Mouse (Mus musculus) thymus, adult 2 months (tissue): ENCODE measurements at regions not wholly inside any gene's neighbourhood (a gene's known extent, or its start where the extent isn't known, plus 50 kb on each side); places are given as distances from the start of the nearest gene placed in this dataset.

Source experiments
- CTCF ChIP-seq: fragments of 200-500 bp; IDR thresholded peaks from 2 replicates; pipeline ENCODE4 v1.5.1; 2012; ENCODE audit warnings: mild to moderate bottlenecking, control low read depth, low read length, moderate library complexity, borderline replicate concordance; ENCODE audit not compliant: control insufficient read depth, poor library complexity, insufficient read depth; ENCODE audit errors: extremely low read depth
- POLR2A ChIP-seq: fragments of 200-500 bp; IDR thresholded peaks from 2 replicates; pipeline ENCODE4 v1.6.1; 2012; ENCODE audit warnings: mild to moderate bottlenecking, low read length, control low read depth, moderate library complexity; ENCODE audit not compliant: control insufficient read depth, poor library complexity, insufficient read depth; ENCODE audit errors: extremely low read depth

GRCm38 (mm10) chr6:12260325-12261076 is 352.9 kb downstream of the Phf14 start:
- no peak for TF ChIP-seq CTCF
- TF ChIP-seq POLR2A, result no peak
